Mouse (Mus musculus) stomach, postnatal 0 days (tissue): Measurements from ENCODE around the gene Tmc5. TPM values are rescaled to one million over a fixed set of nuclear protein-coding genes. Genes with fewer than 3 reads are reported as not detected.

Experiments
- ATAC-seq: fragments of 200-750 bp; cut with Nextera tagmentation; 2 replicates; pipeline ENCODE4 v1.8.0; 2017; ENCODE audit not compliant: low FRiP score, low TSS enrichment
- DNase-seq: peaks from one replicate; pipeline ENCODE4 v3.0.0-alpha.2; 2016; ENCODE audit warnings: low spot score
- H3K27ac ChIP-seq: fragments of 300-500 bp; sonication (generic); replicated peaks from 2 replicates; pipeline ENCODE4 v1.5.1; 2014; ENCODE audit warnings: mild to moderate bottlenecking, control low read depth
- H3K27me3 ChIP-seq: fragments of 300-500 bp; sonication (generic); 2 replicates; pipeline ENCODE4 v1.6.1; 2014; ENCODE audit warnings: low read length; ENCODE audit not compliant: control insufficient read depth, insufficient read depth
- H3K36me3 ChIP-seq: fragments of 300-500 bp; sonication (generic); 2 replicates; pipeline ENCODE4 v1.6.1; 2014; ENCODE audit warnings: low read length, mixed read lengths; ENCODE audit not compliant: control insufficient read depth, insufficient read depth
- H3K4me1 ChIP-seq: fragments of 300-500 bp; sonication (generic); replicated peaks from 2 replicates; pipeline ENCODE4 v1.6.1; 2014; ENCODE audit warnings: antibody characterized with exemption; ENCODE audit not compliant: control insufficient read depth, insufficient read depth
- H3K4me2 ChIP-seq: fragments of 300-500 bp; sonication (generic); replicated peaks from 2 replicates; pipeline ENCODE4 v1.6.1; 2014; ENCODE audit warnings: low read depth, mild to moderate bottlenecking, control low read depth, moderate library complexity
- H3K4me3 ChIP-seq: fragments of 300-500 bp; sonication (generic); 2 replicates; pipeline ENCODE4 v1.5.1; 2014; ENCODE audit warnings: low read depth, low read length, control low read depth
- H3K9ac ChIP-seq: fragments of 300-500 bp; sonication (generic); 2 replicates; pipeline ENCODE4 v1.6.1; 2014; ENCODE audit warnings: mild to moderate bottlenecking, low read length, control low read depth, mixed read lengths
- H3K9me3 ChIP-seq: fragments of 300-500 bp; sonication (generic); 2 replicates; pipeline ENCODE4 v1.6.1; 2016; ENCODE audit warnings: low read length; ENCODE audit not compliant: control insufficient read depth
- CTCF ChIP-seq: IDR thresholded peaks from 2 replicates; pipeline ENCODE4 v1.5.1; 2016; ENCODE audit warnings: antibody characterized with exemption, low read depth, mild to moderate bottlenecking, moderate library complexity
- EP300 ChIP-seq: optimal IDR thresholded peaks from 2 replicates; pipeline ENCODE3; 2016; ENCODE audit warnings: antibody characterized with exemption
- WGBS: fragments of 180-500 bp; shearing (Covaris S2); extraction: QIAGEN DNeasy Blood & Tissue Kit; methylation state at CpG from one replicate; pipeline ENCODE4 v1.1.7; 2014; 5-methylcytosine and 5-hydroxymethylcytosine counted together
- polyA plus RNA-seq: library from polyadenylated mRNA; unstranded; fragments of >200 nt; fragmentation: Nextera tagmentation; extraction: Ambion mirVana; gene quantifications from 2 replicates; pipeline ENCODE4 v1.2.1, GENCODE M21; 2015

The Tmc5 gene
- polyA plus RNA-seq, 1 experiment from 2014 or later = 8.5 TPM

DNA sequence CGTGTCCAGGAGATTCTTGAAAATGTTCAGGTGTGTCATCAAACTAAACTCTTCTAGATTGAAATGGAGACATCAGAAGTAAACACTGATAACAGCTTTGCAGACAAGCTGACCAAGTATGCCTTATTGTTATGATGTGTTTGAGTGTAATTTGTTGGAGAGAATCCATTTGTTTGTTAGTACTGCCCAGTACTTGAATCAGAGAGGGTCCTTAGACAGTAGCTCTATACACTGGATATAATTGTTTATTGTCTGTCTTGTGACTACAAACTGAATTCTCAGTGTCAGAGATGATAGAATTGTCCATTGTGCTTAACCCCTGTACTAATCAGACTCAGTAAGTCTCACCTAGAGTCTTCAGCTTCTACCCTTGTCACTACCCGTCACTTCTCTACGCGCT, 121.0 kb downstream of the Tmc5 start:
- WGBS = 92% methylated on average over 4 of the region's 4 CpGs
- Histone ChIP-seq H3K4me3 (no peak overlapping the region), H3K9ac (no peak overlapping the region), H3K36me3 (no peaks in the 10 kb centered on the region), H3K27ac (no peak overlapping the region), H3K4me2 (no peak overlapping the region), H3K9me3 (no peaks in the 10 kb centered on the region), H3K4me1 (peaks cover 1% of the 10 kb centered on the region; the same call in 1 of the 2 replicates), H3K27me3 (no peaks in the 10 kb centered on the region)
- no peak for TF ChIP-seq CTCF
- TF ChIP-seq EP300 = no peak
- ATAC-seq (no peak), DNase-seq (no peak)

DNA sequence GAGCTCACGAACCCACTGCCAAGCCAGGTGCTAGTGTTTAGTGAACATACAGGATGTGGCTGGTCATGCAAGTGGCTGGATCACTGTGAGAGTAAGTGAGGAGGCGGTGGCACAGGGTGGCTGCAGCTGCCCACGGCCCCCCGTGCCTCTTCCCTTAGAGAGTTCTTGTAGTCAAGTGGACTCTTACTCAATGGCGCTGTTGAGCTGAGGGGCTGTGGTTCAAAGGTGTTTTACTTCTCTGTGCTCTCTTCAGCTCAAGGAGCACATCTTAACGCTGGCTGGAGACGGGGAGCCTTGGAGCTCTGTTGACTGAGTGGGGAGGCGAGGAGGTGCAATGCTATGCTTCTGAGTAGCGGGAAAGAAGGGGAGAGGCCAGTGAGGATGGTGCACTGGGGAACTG, 126.8 kb downstream of the Tmc5 start:
- no peaks in the 10 kb centered on the region for H3K27me3 ChIP-seq
- no peak overlapping the region for H3K4me3 ChIP-seq
- 91% methylated on average over 9 of the region's 9 CpGs for WGBS
- peaks cover 5% of the 10 kb centered on the region; the same call in 1 of the 2 replicates for H3K36me3 ChIP-seq
- H3K9me3 ChIP-seq = no peaks in the 10 kb centered on the region
- DNase-seq = no peak
- no peak overlapping the region for H3K9ac ChIP-seq
- no peak overlapping the region for H3K4me2 ChIP-seq
- no peaks in the 10 kb centered on the region for H3K4me1 ChIP-seq
- ATAC-seq = no peak
- TF ChIP-seq CTCF = no peak
- no peak for TF ChIP-seq EP300
- H3K27ac ChIP-seq = no peak overlapping the region

Other genes starting within 250 kb of the Tmc5 start
- gene Syt17, start 149.1 kb upstream of the Tmc5 start, polyA plus RNA-seq = 3.3 and 3.8 TPM in 2 replicates
- 6.1 and 6.7 TPM in 2 replicates for gene Itpripl2, start 105.3 kb upstream of the Tmc5 start, polyA plus RNA-seq
- 83.6 and 86.9 TPM in 2 replicates for gene Coq7, start 63.9 kb upstream of the Tmc5 start, polyA plus RNA-seq
- gene Tmc7, start 12.6 kb upstream of the Tmc5 start, polyA plus RNA-seq = 5.9 and 7.0 TPM in 2 replicates
- 204 and 212 TPM in 2 replicates for gene Gde1, start 108.5 kb downstream of the Tmc5 start, polyA plus RNA-seq
- 2.6 and 2.7 TPM in 2 replicates for gene Ccp110, start 115.3 kb downstream of the Tmc5 start, polyA plus RNA-seq
- gene Vps35l, start 142.9 kb downstream of the Tmc5 start, polyA plus RNA-seq = 31.2 and 32.7 TPM in 2 replicates